Comparison of ENCODE assay signal across 12 mouse cellular contexts in genomic region chr14:28954588-28954987, GRCm38 (mm10).
A peak's percentile ranks its signal among the peaks of the same experiment; 100 is the strongest.
DNase-seq lines count a peak whose midpoint lies in the region; ATAC-seq lines count a peak whose summit lies in the region.
"Had no signal": no experiment of that assay in that cellular context is flagged by ENCODE, and none has a peak within 500 bp of the region (broad histone marks: within the 10 kb centered on the region; RNA-seq: fewer than 3 reads in every experiment).

No protein-coding gene starts in this region.

- peak overlapping the region; percentile 77 for H3K27ac ChIP-seq in hindbrain, embryonic 10.5 days
- no peak overlapping the region for H3K27ac ChIP-seq in hindbrain, embryonic 12.5 days
- peak overlapping the region; percentile 73 for H3K27ac ChIP-seq in forebrain, embryonic 12.5 days
- H3K27ac ChIP-seq in midbrain, embryonic 13.5 days = peak overlapping the region; percentile 75
- H3K27ac ChIP-seq in kidney, embryonic 15.5 days = no peak overlapping the region
- H3K27ac ChIP-seq: lung, embryonic 15.5 days had no signal

- peaks cover 3% of the 10 kb centered on the region; the same call in 1 of the 2 replicates for H3K27me3 ChIP-seq in hindbrain, embryonic 10.5 days (ENCODE audit: insufficient read depth, poor library complexity, severe bottlenecking)
- H3K27me3 ChIP-seq in hindbrain, embryonic 12.5 days = no peaks in the 10 kb centered on the region
- H3K27me3 ChIP-seq in forebrain, embryonic 12.5 days = no peaks in the 10 kb centered on the region
- no peaks in the 10 kb centered on the region for H3K27me3 ChIP-seq in midbrain, embryonic 13.5 days
- peaks cover 29% of the 10 kb centered on the region for H3K27me3 ChIP-seq in kidney, embryonic 15.5 days
- H3K27me3 ChIP-seq: lung, embryonic 15.5 days had no signal

- H3K4me1 ChIP-seq in hindbrain, embryonic 10.5 days (replicated peaks) = peaks cover 59% of the 10 kb centered on the region
- peaks cover 27% of the 10 kb centered on the region for H3K4me1 ChIP-seq in hindbrain, embryonic 12.5 days
- peaks cover 65% of the 10 kb centered on the region for H3K4me1 ChIP-seq in forebrain, embryonic 12.5 days
- H3K4me1 ChIP-seq in midbrain, embryonic 13.5 days (replicated peaks) = peaks cover 54% of the 10 kb centered on the region
- peaks cover 13% of the 10 kb centered on the region; the same call in 1 of the 2 replicates for H3K4me1 ChIP-seq in kidney, embryonic 15.5 days
- H3K4me1 ChIP-seq: lung, embryonic 15.5 days had no signal

- 32% methylated on average over 3 of the region's 3 CpGs for whole genome bisulfite sequencing in hindbrain, embryonic 10.5 days
- WGBS in hindbrain, embryonic 12.5 days = 15% methylated on average over 3 of the region's 3 CpGs
- 3% methylated on average over 3 of the region's 3 CpGs for WGBS in forebrain, embryonic 12.5 days
- 8% methylated on average over 3 of the region's 3 CpGs for WGBS in midbrain, embryonic 13.5 days
- WGBS in kidney, embryonic 15.5 days = 51% methylated on average over 3 of the region's 3 CpGs

- H3K9ac ChIP-seq in hindbrain, embryonic 12.5 days = no peak overlapping the region
- H3K9ac ChIP-seq in forebrain, embryonic 12.5 days = no peak overlapping the region
- no peak overlapping the region for H3K9ac ChIP-seq in midbrain, embryonic 13.5 days (replicated peaks)
- H3K9ac ChIP-seq in kidney, embryonic 15.5 days = no peak overlapping the region
- H3K9ac ChIP-seq: lung, embryonic 15.5 days had no signal

- H3K36me3 ChIP-seq in hindbrain, embryonic 10.5 days = no peaks in the 10 kb centered on the region
- H3K36me3 ChIP-seq in hindbrain, embryonic 12.5 days = no peaks in the 10 kb centered on the region
- no peaks in the 10 kb centered on the region for H3K36me3 ChIP-seq in forebrain, embryonic 12.5 days (replicated peaks)
- no peaks in the 10 kb centered on the region for H3K36me3 ChIP-seq in midbrain, embryonic 13.5 days
- H3K36me3 ChIP-seq in kidney, embryonic 15.5 days = no peaks in the 10 kb centered on the region
- H3K36me3 ChIP-seq: lung, embryonic 15.5 days had no signal

- ATAC-seq in hindbrain, embryonic 12.5 days (ENCODE audit: low FRiP score) = no peak
- ATAC-seq in forebrain, embryonic 12.5 days (ENCODE audit: low FRiP score) = no peak
- ATAC-seq in midbrain, embryonic 13.5 days = no peak
- no peak for ATAC-seq in kidney, embryonic 15.5 days (replicated peaks; ENCODE audit: low FRiP score)
- ATAC-seq: intestine, postnatal 0 days had no signal

- H3K9me3 ChIP-seq in hindbrain, embryonic 10.5 days = no peaks in the 10 kb centered on the region
- H3K9me3 ChIP-seq in hindbrain, embryonic 12.5 days (replicated peaks) = no peaks in the 10 kb centered on the region
- H3K9me3 ChIP-seq in forebrain, embryonic 12.5 days = no peaks in the 10 kb centered on the region
- H3K9me3 ChIP-seq in midbrain, embryonic 13.5 days = no peaks in the 10 kb centered on the region
- no peaks in the 10 kb centered on the region for H3K9me3 ChIP-seq in kidney, embryonic 15.5 days (replicated peaks)
- H3K9me3 ChIP-seq: lung, embryonic 15.5 days had no signal

- DNase-seq in hindbrain, embryonic 10.5 days (ENCODE audit: low spot score) = no peak
- peak; percentile 29 to 39 for DNase-seq in cerebellum, postnatal 36 days
- no peak for DNase-seq in kidney, postnatal 14 days
- DNase-seq: adrenal gland, postnatal 25 days; right cerebral cortex, postnatal 4 days; thymus, adult 18-20 months had no signal

- H3K4me3 ChIP-seq in hindbrain, embryonic 10.5 days = no peak overlapping the region
- H3K4me3 ChIP-seq in hindbrain, embryonic 12.5 days = no peak overlapping the region
- no peak overlapping the region for H3K4me3 ChIP-seq in forebrain, embryonic 12.5 days (replicated peaks)
- no peak overlapping the region for H3K4me3 ChIP-seq in midbrain, embryonic 13.5 days (replicated peaks)
- no peak overlapping the region for H3K4me3 ChIP-seq in kidney, embryonic 15.5 days (replicated peaks)
- H3K4me3 ChIP-seq: lung, embryonic 15.5 days had no signal

- H3K4me2 ChIP-seq in hindbrain, embryonic 12.5 days (replicated peaks) = no peak overlapping the region
- no peak overlapping the region for H3K4me2 ChIP-seq in forebrain, embryonic 12.5 days
- no peak overlapping the region for H3K4me2 ChIP-seq in midbrain, embryonic 13.5 days (replicated peaks)
- no peak overlapping the region for H3K4me2 ChIP-seq in kidney, embryonic 15.5 days
- H3K4me2 ChIP-seq: lung, embryonic 15.5 days had no signal

Comparison
In these comparisons a context has a peak if more than half of its experiments do, and no peak if none do; other contexts are left out.
1. H3K27ac ChIP-seq: peak in hindbrain, embryonic 10.5 days (single experiment), forebrain, embryonic 12.5 days (single experiment) and midbrain, embryonic 13.5 days (single experiment); none in hindbrain, embryonic 12.5 days (single experiment) and kidney, embryonic 15.5 days (single experiment).
2. DNase-seq: peak in cerebellum, postnatal 36 days (2 of 2); none in hindbrain, embryonic 10.5 days (single experiment) and kidney, postnatal 14 days (single experiment).